Mouse (Mus musculus): Measurements from ENCODE around the gene Etl4.

The Etl4 gene

GRCm38 (mm10) chr2:20445156-20446155, 535.9 kb downstream of the Etl4 start:
- peak; percentile 89 for TF ChIP-seq GATA4 (IDR thresholded peaks at IDR 0.05; ENCODE audit: insufficient replicate concordance, low read length)

- TF ChIP-seq GATA4 (IDR thresholded peaks at IDR 0.05; ENCODE audit: insufficient replicate concordance, low read length): no peak
These were observed 536.6 kb downstream of the Etl4 start for GRCm38 (mm10) chr2:20446180-20446579.

DNA sequence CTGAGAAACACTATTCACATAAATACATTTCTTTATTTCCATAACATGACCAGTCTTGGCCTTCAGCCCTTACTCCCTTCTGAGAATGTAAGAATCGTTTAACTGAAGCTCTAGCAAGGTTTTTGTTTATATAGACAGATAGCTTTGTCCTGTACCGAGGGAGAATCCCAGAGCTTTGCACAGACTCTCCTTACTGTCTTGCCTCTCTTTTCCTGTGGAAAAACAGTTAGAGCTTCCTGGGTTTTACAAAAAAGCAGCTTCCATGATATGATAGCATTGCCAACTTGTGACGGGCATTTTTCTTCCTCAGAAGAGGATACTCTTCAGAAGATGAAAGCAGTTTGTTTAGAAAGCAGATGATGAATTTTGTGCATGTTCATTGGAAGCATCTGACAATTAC, 541.4 kb downstream of the Etl4 start:
- TF ChIP-seq GATA4 (IDR thresholded peaks at IDR 0.05; ENCODE audit: insufficient replicate concordance, low read length): no peak

GRCm38 (mm10) chr2:20453506-20454206, 544.1 kb downstream of the Etl4 start:
- no peak for TF ChIP-seq GATA4 (IDR thresholded peaks at IDR 0.05; ENCODE audit: insufficient replicate concordance, low read length)

- TF ChIP-seq GATA4 (IDR thresholded peaks at IDR 0.05; ENCODE audit: insufficient replicate concordance, low read length): no peak
These were observed 569.6 kb downstream of the Etl4 start for GRCm38 (mm10) chr2:20479199-20479598.

DNA sequence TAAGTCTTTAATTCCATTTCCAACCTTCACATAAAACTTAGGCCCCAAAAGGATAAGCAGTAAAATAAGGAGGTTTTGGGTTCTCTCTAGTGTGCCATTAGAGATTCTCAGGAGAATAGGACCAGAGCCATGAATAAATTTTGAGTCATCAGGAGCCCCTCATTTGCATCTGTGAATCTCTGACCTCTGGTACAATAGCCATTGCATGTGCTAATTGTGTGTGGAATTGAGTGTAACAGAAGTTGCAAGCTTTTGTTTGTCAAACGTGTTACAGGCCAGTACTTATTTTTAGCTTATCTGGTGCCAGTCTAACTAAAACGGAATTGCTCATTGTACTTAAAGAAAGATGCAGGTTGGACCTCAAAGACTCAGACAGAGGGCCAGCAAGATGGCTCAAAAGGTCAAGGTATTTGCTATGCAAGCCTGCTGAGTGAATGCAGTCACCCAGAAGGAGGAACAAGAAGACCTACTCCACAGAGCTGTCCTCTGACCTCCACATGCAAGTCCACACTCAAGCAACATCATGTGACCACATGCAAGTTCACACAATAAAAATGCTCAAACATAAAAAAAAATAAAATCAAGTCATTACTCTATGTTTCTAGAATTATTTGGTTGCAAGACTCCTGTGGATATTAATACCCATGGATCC, 576.7 kb downstream of the Etl4 start:
- TF ChIP-seq GATA4 (IDR thresholded peaks at IDR 0.05; ENCODE audit: insufficient replicate concordance, low read length): no peak

GRCm38 (mm10) chr2:20489090-20489489, 579.5 kb downstream of the Etl4 start:
- no peak for TF ChIP-seq GATA4 (IDR thresholded peaks at IDR 0.05; ENCODE audit: insufficient replicate concordance, low read length)

GRCm38 (mm10) chr2:20492125-20492524, 582.5 kb downstream of the Etl4 start:
- no peak for TF ChIP-seq GATA4 (IDR thresholded peaks at IDR 0.05; ENCODE audit: insufficient replicate concordance, low read length)

DNA sequence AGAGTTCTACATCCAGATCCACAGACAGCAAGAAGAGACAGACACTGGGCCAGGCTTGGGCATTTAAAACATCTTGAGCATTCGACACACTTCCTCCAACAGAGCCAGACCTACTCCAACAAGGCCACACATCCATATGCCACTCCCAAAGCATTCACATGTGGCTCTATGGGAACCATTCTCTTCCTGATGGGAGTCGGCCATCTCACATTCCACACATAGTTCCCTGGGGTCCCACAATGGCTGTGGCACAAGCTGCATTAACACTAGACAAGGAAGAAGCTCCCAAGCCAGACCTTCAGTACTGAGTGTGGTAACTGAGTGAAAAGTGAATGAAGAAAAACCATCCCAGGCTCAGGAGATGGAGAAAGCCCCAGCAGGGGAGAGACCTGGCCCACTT, 584.2 kb downstream of the Etl4 start:
- TF ChIP-seq GATA4 (IDR thresholded peaks at IDR 0.05; ENCODE audit: insufficient replicate concordance, low read length): no peak

DNA sequence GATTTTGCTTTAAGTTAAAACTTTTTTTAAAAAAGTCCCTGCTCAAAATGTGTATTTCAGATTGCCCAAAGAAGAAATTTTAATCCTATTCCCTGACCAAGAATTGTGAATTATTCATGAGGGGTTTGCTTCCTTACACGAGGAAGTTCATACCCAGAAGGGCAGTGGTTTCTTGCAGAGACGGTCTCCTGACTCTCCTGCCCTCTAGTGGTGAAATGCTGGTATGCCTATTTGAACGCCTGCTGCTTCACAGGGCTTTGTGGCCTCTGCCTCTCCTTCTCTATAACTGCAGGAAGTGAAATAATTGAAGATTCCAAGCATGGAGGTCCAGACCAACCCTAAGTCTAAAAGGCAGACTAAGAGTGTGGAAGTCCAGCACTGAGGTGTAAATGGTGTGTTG, 585.1 kb downstream of the Etl4 start:
- TF ChIP-seq GATA4 (IDR thresholded peaks at IDR 0.05; ENCODE audit: insufficient replicate concordance, low read length): no peak

DNA sequence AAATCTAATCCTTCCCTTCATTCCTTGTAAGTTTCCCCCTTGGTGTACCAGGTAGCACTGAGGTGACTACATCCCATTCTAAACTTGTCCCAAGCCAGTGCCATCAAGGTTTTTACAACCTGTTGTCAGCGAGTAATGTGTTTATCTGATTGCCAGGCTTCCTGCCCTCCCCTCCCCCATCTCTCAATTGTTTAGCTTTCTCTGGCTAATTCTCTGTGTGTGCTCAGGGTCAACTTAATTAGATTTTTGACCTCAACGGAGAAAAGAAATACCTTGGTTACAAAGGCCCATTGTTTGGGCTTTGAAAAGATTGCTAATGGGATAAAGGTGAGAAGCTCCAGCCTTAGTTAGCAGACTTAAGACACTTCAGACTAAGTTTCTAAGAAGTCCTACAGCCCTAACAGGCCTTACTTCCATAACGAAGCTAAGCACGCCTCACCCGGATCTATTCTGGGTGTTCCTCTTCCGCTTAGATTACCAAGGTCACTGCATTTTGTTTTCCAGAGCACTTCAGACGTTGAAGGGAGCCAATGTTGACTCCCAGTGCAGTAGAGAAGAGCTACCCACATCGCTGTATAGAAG, 586.7 kb downstream of the Etl4 start:
- no peak for TF ChIP-seq GATA4 (IDR thresholded peaks at IDR 0.05; ENCODE audit: insufficient replicate concordance, low read length)

DNA sequence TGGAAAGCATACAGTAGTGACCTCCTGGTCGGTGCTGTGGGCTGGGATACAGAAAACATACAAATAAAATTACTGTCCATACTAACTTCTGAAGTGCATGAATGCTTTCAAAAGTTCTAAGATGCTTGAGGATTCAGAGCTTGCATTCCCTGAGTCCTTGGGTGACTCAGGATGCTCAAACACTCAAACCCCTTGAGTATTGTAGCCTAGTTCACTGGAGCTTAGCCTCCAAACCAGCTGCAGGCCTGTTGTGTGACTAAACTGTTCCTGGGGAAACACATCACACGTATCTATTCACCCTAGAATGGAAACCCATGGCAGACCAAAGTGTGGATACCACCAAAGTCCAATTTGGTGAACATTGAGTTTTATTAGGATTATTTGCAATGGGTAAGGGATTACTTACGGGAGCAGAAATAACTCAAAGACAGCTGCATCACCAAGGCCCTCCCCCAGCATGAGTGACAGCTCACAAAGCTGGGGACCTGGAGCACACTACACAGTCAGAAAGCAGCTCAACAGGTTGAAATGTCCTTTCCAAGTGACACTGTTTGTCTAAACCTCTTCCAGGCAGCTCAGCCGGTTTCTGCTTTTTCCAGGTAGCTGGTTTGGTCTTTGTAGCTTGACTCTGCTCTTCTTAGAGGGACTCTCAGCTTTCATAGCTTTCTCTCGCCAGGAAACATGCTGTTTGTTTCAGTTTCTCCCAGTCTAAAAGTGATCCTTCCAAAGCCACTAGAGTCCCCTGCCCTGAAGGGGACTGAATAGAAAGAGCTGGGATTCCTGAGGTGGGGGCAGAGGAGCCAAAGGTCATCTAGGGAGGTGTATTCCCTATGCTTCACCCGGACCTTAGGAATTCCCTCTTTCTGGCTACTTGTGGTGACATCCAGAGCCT, 598.5 kb downstream of the Etl4 start:
- no peak for TF ChIP-seq GATA4 (IDR thresholded peaks at IDR 0.05; ENCODE audit: insufficient replicate concordance, low read length)

DNA sequence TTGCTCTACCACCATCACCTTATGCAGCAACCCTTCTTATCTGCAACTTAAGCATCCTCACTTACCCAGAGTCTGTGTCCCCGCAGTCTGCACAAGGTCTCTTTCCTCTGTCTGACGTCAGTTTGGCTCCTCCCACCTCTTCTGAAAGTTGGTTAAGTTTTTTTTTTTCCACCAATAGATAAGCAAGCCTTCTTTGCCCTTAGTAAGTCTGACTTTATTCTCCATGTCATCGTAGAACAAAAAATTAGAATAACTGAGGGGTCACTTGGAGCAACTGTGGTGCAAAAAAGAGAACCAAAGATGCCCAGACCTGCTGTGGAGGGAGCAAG, 599.1 kb downstream of the Etl4 start:
- no peak for TF ChIP-seq GATA4 (IDR thresholded peaks at IDR 0.05; ENCODE audit: insufficient replicate concordance, low read length)

DNA sequence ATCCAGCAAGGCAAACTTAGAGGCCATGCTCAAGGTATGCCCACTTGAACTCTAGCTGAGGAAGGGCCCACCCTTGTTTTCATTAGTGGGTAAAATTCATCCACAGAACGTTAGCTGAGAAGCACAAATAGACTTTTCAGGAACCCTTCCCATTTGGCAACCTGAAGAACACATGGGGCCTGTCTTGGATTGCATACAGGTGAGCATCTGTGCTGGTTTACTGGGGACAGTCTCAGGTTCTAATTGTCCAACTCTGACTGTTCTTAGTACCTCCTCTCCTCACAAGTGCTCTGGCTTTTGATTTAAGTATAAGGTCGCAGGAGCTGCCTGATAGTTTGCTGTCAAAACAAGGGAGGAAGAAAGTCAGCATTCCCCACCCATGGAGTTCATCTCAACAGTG, 600.5 kb downstream of the Etl4 start:
- TF ChIP-seq GATA4 (IDR thresholded peaks at IDR 0.05; ENCODE audit: insufficient replicate concordance, low read length): no peak

Data from liver, adult (tissue).